Mouse (Mus musculus) heart, postnatal 10 days (tissue): Measurements from ENCODE around the gene Olfr1442. TPM values are rescaled to one million over a fixed set of nuclear protein-coding genes. Genes with fewer than 3 reads are reported as not detected.

Source experiments
- total RNA-seq, 2 experiments: library from RNA; stranded (reverse); gene quantifications; 2 replicates each; pipeline ENCODE4 v1.2.3; 2021

The Olfr1442 gene
- total RNA-seq, 2 experiments from 2014 or later: not detected

Other genes starting within 250 kb of the Olfr1442 start
- gene Pfpl, start 242.5 kb upstream of the Olfr1442 start, total RNA-seq: not detected
- gene Mpeg1, start 209.7 kb upstream of the Olfr1442 start, total RNA-seq: 1 to 10 TPM; 4.8 to 5.3 TPM
- gene Dtx4, start 169.0 kb upstream of the Olfr1442 start, total RNA-seq: 10 to 100 TPM in 1 of 2 experiments, 1 to 10 TPM in 1; 9.6 to 10.7 TPM
- 10 to 100 TPM in 1 of 2 experiments, 1 to 10 TPM in 1; 9.8 to 12.1 TPM for gene Fam111a, start 124.7 kb upstream of the Olfr1442 start, total RNA-seq
- not detected for gene Gm4952, start 70.5 kb upstream of the Olfr1442 start, total RNA-seq
- gene Glyat, start 37.1 kb upstream of the Olfr1442 start, total RNA-seq: not detected
- gene Olfr1443, start 7.7 kb downstream of the Olfr1442 start, total RNA-seq: not detected
- gene Keg1, start 25.3 kb downstream of the Olfr1442 start, total RNA-seq: not detected
- 1 to 10 TPM; 1.5 to 2.9 TPM for gene Cntf, start 95.2 kb downstream of the Olfr1442 start, total RNA-seq
- gene Zfp91, start 125.7 kb downstream of the Olfr1442 start, total RNA-seq: 10 to 100 TPM; 76.3 to 76.4 TPM
- gene Lpxn, start 125.8 kb downstream of the Olfr1442 start, total RNA-seq: 1 to 10 TPM in 1 of 2 experiments, under 1 TPM in 1; 0.99 to 1.1 TPM
- not detected for gene Gm5244, start 176.2 kb downstream of the Olfr1442 start, total RNA-seq
- not detected for gene Olfr1444, start 186.8 kb downstream of the Olfr1442 start, total RNA-seq
- not detected for gene Olfr1445, start 213.4 kb downstream of the Olfr1442 start, total RNA-seq
- not detected for gene Olfr1446, start 223.1 kb downstream of the Olfr1442 start, total RNA-seq
- not detected for gene Olfr1447, start 233.3 kb downstream of the Olfr1442 start, total RNA-seq